Comparison of ENCODE assay signal across 10 mouse cellular contexts in genomic region chr7:139468440-139468839, GRCm38 (mm10).
DNase-seq lines count a peak whose midpoint lies in the region; ATAC-seq lines count a peak whose summit lies in the region.
"Had no signal": no experiment of that assay in that cellular context is flagged by ENCODE, and none has a peak within 500 bp of the region (broad histone marks: within the 10 kb centered on the region; RNA-seq: fewer than 3 reads in every experiment).

No protein-coding gene starts in this region.

- H3K9ac ChIP-seq in heart, embryonic 11.5 days (ENCODE audit: low read depth, low read length): peak overlapping the region; percentile 62
- H3K9ac ChIP-seq: hindbrain, embryonic 12.5 days; midbrain, embryonic 15.5 days had no signal

- peak overlapping the region; percentile 97 for H3K27ac ChIP-seq in heart, embryonic 11.5 days (ENCODE audit: low read depth, low read length)
- H3K27ac ChIP-seq: hindbrain, embryonic 12.5 days; midbrain, embryonic 15.5 days had no signal

- no peak overlapping the region for H3K4me2 ChIP-seq in heart, embryonic 11.5 days
- H3K4me2 ChIP-seq: hindbrain, embryonic 12.5 days; midbrain, embryonic 15.5 days had no signal

- DNase-seq in heart, postnatal 25 days (ENCODE audit: low spot score): no peak
- peak; percentile 27 for DNase-seq in brain, adult 2 months (ENCODE audit: low read depth, low spot score)
- peak; percentile 34 to 42 for DNase-seq in heart, postnatal 10 days
- DNase-seq in lung, postnatal 10 days: peak; percentile 47
- no peak for DNase-seq in right cerebral cortex, adult 2 months (ENCODE audit: low spot score in 2 of 2)
- no peak for DNase-seq in adrenal gland, postnatal 36 days
- DNase-seq in left cerebral cortex, postnatal 36 days (ENCODE audit: low spot score in 2 of 2): no peak

- H3K9me3 ChIP-seq in heart, embryonic 11.5 days (replicated peaks; ENCODE audit: control insufficient read depth, low read length): no peaks in the 10 kb centered on the region
- H3K9me3 ChIP-seq: hindbrain, embryonic 12.5 days; midbrain, embryonic 15.5 days had no signal

- no peaks in the 10 kb centered on the region for H3K36me3 ChIP-seq in heart, embryonic 11.5 days (ENCODE audit: control insufficient read depth, insufficient read depth, low read length)
- H3K36me3 ChIP-seq: hindbrain, embryonic 12.5 days; midbrain, embryonic 15.5 days had no signal

- intact Hi-C loops in heart, postnatal 25 days (cut with DNase I): loop anchor here (1.0 kb wide), 1 partner anchor 34 kb away; no protein-coding TSS in a partner anchor
- intact Hi-C loops in heart, postnatal 10 days (cut with DNase I): loop anchor here (2.0 kb wide), 1 partner anchor 78 kb away; no protein-coding TSS in a partner anchor
- intact Hi-C loops in left cerebral cortex, postnatal 36 days (cut with DNase I): no loop called here

- no peak; the same call in 1 of the 2 replicates for ATAC-seq in heart, embryonic 11.5 days (replicated peaks; ENCODE audit: insufficient number of reproducible peaks, low FRiP score, low TSS enrichment)
- ATAC-seq: midbrain, embryonic 15.5 days had no signal

- H3K4me1 ChIP-seq in heart, embryonic 11.5 days (ENCODE audit: control insufficient read depth, insufficient read depth, low read length): peaks cover 64% of the 10 kb centered on the region

- H3K27me3 ChIP-seq in heart, embryonic 11.5 days (ENCODE audit: control insufficient read depth, insufficient read depth, low read length): no peaks in the 10 kb centered on the region
- H3K27me3 ChIP-seq: hindbrain, embryonic 12.5 days; midbrain, embryonic 15.5 days had no signal

- WGBS in heart, embryonic 11.5 days (ENCODE audit: insufficient replicate concordance): 8% methylated on average over 2 of the region's 2 CpGs

- H3K4me3 ChIP-seq in heart, embryonic 11.5 days (ENCODE audit: low read depth, low read length): no peak overlapping the region
- H3K4me3 ChIP-seq: hindbrain, embryonic 12.5 days; midbrain, embryonic 15.5 days had no signal

Comparison
In these comparisons a context has a peak if more than half of its experiments do, and no peak if none do; other contexts are left out.
1. DNase-seq: peak in brain, adult 2 months (single experiment), heart, postnatal 10 days (2 of 2) and lung, postnatal 10 days (single experiment); none in heart, postnatal 25 days (single experiment), right cerebral cortex, adult 2 months (0 of 2), adrenal gland, postnatal 36 days (0 of 2) and left cerebral cortex, postnatal 36 days (0 of 2).